Mouse (Mus musculus) forebrain, embryonic 12.5 days (tissue): ENCODE measurements around the gene Lcn12. TPM values are rescaled to one million over a fixed set of nuclear protein-coding genes. Genes with fewer than 3 reads are reported as not detected.

ENCODE experiments used
- ATAC-seq: fragments of 200-750 bp; cut with Nextera tagmentation; 2 replicates; pipeline ENCODE4 v1.8.0; 2017; ENCODE audit warnings: moderate TSS enrichment; ENCODE audit not compliant: low FRiP score
- H3K27ac ChIP-seq: fragments of 300-500 bp; sonication (generic); 2 replicates; pipeline ENCODE4 v1.5.1; 2016; ENCODE audit warnings: mild to moderate bottlenecking
- H3K27me3 ChIP-seq: fragments of 300-500 bp; sonication (generic); 2 replicates; pipeline ENCODE4 v1.6.1; 2016; ENCODE audit warnings: mild to moderate bottlenecking
- H3K36me3 ChIP-seq: fragments of 300-500 bp; sonication (generic); replicated peaks from 2 replicates; pipeline ENCODE4 v1.6.1; 2016; ENCODE audit warnings: mild to moderate bottlenecking
- H3K4me1 ChIP-seq: fragments of 300-500 bp; sonication (generic); 2 replicates; pipeline ENCODE4 v1.6.1; 2016
- H3K4me2 ChIP-seq: fragments of 300-500 bp; sonication (generic); 2 replicates; pipeline ENCODE4 v1.6.1; 2016; ENCODE audit warnings: mild to moderate bottlenecking, moderate library complexity
- H3K4me3 ChIP-seq: fragments of 300-500 bp; sonication (generic); replicated peaks from 2 replicates; pipeline ENCODE4 v1.5.1; 2016; ENCODE audit warnings: mild to moderate bottlenecking
- H3K9ac ChIP-seq: fragments of 300-500 bp; sonication (generic); 2 replicates; pipeline ENCODE4 v1.6.1; 2016; ENCODE audit warnings: mild to moderate bottlenecking
- H3K9me3 ChIP-seq: fragments of 300-500 bp; sonication (generic); 2 replicates; pipeline ENCODE4 v1.6.1; 2016
- WGBS: fragments of 180-500 bp; shearing (Covaris S2); methylation state at CpG from one replicate; pipeline ENCODE4 v1.1.7; 2016; 5-methylcytosine and 5-hydroxymethylcytosine counted together
- polyA plus RNA-seq: library from polyadenylated mRNA; unstranded; fragments of >200 nt; fragmentation: Nextera tagmentation; extraction: Ambion mirVana; gene quantifications from 2 replicates; pipeline ENCODE4 v1.2.1, GENCODE M21; 2016

Lcn12 gene
- polyA plus RNA-seq, 1 experiment from 2014 or later = not detected

DNA sequence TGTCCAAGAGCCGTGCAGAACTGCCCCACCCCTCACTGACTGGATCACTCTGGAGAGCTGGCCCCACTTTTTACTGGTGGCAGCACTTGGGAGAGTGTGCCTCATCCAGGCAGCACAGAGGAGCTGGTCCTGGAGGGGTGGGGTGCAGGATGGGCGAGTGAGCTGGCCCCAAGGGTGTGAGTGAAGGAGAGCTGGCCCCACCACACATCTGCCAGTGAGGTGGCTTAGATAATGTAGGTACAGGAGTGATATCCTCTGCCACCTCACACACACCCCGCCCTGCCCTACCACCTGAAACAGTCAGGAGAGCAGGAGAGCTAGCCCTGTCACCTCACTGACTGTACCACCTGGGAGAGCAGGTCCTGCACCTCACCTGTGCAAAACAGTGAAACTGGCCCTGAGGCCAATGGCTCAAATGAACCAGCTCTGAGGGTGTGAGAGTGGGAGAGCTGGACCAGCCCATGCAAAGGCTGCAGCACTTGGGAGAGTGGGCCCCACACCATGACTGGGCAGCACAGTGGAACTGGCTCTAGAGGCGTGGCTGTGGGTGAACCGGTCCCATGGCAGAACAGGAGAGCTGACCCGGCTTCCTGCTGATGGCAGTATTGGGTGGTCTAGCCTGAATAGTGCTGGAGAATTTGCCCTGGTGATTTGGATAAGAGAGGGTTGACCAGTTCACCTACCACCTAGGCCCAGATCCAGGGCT is 5.6 kb downstream of the Lcn12 start:
- Histone ChIP-seq H3K4me2 (no peak overlapping the region), H3K9ac (no peak overlapping the region), H3K27ac (no peak overlapping the region), H3K27me3 (0 out of 2 replicates have a peak, but pooled peaks cover 3% of the 10 kb centered on the region), H3K4me1 (no peaks in the 10 kb centered on the region), H3K9me3 (no peaks in the 10 kb centered on the region), H3K4me3 (no peak overlapping the region), H3K36me3 (no peaks in the 10 kb centered on the region)
- WGBS = 76% methylated on average over 6 of the region's 6 CpGs
- no peak for ATAC-seq

DNA sequence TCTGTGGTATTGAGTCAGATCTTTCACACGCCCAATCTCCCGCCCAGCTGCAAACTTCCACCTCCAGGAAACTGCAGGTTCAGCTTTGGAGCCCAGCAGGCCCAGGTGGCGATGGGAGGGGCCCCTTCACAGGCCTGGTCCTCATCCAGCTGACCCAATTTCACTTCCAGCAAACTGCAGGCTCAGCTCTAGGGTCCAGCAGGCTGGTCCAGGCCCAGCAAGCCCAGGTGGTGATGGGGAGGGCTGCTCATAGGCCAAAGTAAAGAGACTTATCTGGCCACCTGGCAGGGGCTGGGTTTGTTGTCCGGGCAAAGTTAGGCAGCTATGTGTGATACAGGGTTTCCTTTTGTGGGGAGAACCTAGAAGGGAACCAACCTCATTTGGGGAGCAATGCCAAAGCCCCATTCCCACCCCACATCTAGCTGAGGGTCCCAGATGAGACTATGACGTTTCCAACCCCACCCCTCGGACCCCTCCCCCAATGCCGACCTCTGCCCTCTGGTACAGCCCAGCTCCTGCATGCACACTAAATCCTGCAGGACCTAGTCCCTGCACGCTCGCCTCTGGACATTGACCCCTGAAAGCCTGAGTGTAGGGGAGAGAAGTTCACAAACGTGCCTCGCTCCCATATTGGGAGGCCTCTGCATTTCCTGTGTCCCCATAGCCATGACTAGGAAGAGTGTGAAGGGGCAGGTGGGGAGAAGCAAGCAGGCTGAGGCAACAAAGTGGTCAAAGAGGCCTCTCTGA is 8.6 kb downstream of the Lcn12 start:
- Histone ChIP-seq H3K36me3 (no peaks in the 10 kb centered on the region), H3K27ac (no peak overlapping the region), H3K27me3 (0 out of 2 replicates have a peak, but pooled peaks cover 6% of the 10 kb centered on the region), H3K9me3 (no peaks in the 10 kb centered on the region), H3K4me3 (no peak overlapping the region), H3K4me2 (no peak overlapping the region), H3K4me1 (no peaks in the 10 kb centered on the region), H3K9ac (no peak overlapping the region)
- ATAC-seq = no peak
- 75% methylated on average over 11 of the region's 11 CpGs for WGBS

DNA sequence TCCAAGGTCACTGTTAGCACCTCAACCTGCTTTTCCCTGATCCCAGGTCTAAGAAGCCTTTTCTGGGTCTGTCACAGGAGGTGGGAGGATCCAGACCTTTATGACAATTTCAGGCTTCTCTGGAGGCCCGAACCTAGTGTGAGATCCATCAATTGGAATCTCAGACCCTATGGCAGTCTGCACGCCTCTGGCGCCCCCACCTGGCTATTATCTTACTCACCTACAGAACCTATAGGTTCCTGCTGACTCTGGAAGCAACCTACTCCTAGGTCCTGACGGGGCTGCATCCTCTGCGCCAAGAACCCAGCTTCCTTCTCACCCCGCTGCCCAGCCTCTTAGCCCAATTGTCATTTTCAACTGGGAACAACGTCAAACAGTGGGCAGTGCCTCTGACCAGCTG is 10.7 kb downstream of the Lcn12 start:
- WGBS = 27% methylated on average over 7 of the region's 7 CpGs
- Histone ChIP-seq H3K9ac (no peak overlapping the region), H3K27me3 (peaks cover 12% of the 10 kb centered on the region; the same call in 1 of the 2 replicates), H3K4me3 (no peak overlapping the region), H3K27ac (no peak overlapping the region), H3K36me3 (no peaks in the 10 kb centered on the region), H3K4me2 (no peak overlapping the region), H3K4me1 (no peaks in the 10 kb centered on the region), H3K9me3 (no peaks in the 10 kb centered on the region)
- no peak for ATAC-seq

DNA sequence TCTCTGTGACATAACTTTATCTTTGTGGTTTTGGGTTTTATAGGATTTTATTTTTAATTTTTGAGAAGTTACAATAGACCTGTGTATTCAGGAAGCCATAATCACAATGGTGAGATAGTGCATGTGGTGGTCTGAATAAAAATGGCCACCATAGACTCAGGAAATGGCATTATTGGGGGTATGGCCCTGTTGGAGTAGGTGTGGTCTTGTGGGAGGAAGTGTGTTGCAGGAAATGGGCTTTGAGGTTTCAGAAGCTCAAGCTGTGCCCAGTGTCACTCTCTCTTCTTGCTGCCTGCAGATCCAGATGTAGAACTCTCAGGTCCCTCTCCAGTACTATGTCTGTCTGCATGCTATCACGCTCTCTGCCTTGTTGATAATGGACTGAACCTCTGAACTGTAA is 13.2 kb downstream of the Lcn12 start:
- WGBS = 87% methylated on average over 1 of the region's 1 CpGs
- H3K36me3 ChIP-seq = no peaks in the 10 kb centered on the region
- ATAC-seq = no peak
- H3K27ac ChIP-seq = no peak overlapping the region
- H3K4me1 ChIP-seq = no peaks in the 10 kb centered on the region
- no peak overlapping the region for H3K4me3 ChIP-seq
- H3K9me3 ChIP-seq = no peaks in the 10 kb centered on the region
- H3K4me2 ChIP-seq = no peak overlapping the region
- H3K27me3 ChIP-seq = peaks cover 14% of the 10 kb centered on the region; the same call in 1 of the 2 replicates
- H3K9ac ChIP-seq = no peak overlapping the region

DNA sequence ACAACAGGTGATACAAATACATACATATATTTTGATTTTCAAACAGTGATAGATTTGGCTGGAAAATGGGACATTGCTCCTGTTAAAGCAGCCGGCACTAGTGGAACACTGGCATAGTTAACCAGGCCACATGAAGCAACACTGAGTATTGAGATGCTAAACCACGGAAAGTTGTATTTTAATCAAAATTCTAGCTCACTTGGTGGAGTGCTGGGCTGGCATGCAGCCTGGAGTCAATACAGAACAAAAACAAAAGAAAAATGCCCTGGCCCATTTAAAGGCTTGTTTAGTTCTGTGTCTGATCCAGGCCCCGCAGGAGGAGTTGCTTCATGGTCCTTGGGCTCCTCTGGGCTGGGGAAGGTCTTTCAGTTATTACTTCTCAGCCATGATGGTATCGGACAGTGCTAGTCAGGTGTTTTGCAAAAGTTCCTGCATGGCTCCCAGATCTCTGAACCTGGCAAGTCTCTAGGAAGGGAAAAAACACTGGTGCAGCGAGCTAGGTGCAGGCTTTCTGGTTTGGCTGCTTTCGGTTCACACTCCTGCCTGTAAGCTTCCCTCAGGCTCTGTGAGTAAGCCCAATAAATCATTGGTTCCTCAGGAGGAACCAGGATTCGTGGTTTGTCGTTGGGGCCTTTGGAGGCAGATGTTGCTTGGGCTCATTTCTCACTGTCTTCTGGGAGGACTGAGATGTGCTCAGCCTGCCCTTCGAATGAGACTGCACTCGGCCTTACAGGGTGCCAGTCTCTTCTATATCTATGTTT is 14.0 kb downstream of the Lcn12 start:
- H3K4me3 ChIP-seq = no peak overlapping the region
- H3K27me3 ChIP-seq = peaks cover 14% of the 10 kb centered on the region; the same call in 1 of the 2 replicates
- H3K9me3 ChIP-seq = no peaks in the 10 kb centered on the region
- ATAC-seq = no peak
- H3K4me2 ChIP-seq = no peak overlapping the region
- 82% methylated on average over 10 of the region's 10 CpGs for WGBS
- no peaks in the 10 kb centered on the region for H3K36me3 ChIP-seq
- no peak overlapping the region for H3K27ac ChIP-seq
- H3K9ac ChIP-seq = no peak overlapping the region
- no peaks in the 10 kb centered on the region for H3K4me1 ChIP-seq

DNA sequence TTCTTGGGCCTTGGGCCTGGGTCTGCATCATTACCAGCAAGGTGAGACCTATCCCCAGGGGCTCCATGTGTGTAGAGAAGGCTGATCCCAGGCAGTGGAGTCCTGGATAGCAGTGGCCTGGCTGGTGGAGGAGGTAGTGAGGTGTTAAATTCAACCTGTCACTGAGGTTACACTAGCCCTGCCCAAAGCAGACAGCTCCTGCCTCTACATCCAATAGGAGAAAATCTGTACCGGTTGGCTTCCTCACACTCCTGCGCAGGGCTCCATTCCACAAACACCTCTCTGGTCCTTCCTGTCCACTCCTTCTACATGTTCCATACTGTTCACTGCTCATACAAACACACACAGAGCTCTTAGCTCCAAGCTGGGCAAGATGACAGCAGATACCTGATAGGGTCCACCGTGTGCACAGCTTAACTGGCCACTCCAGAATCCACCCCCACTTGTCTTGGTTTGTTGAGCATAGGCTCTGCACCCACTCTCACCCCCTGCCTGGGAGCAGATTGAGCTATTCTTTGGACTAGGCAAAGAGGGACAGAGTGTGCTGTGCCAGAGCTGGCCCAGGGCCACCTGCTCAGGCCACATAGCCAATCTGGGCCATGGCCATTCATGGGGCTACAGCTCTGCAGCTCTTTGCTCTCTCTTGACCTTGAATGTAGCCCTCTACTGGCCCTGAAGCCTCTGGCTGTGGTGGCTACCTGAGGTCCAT is 15.6 kb downstream of the Lcn12 start:
- no peak for ATAC-seq
- peaks cover 14% of the 10 kb centered on the region; the same call in 1 of the 2 replicates for H3K27me3 ChIP-seq
- 88% methylated on average over 3 of the region's 3 CpGs for WGBS

DNA sequence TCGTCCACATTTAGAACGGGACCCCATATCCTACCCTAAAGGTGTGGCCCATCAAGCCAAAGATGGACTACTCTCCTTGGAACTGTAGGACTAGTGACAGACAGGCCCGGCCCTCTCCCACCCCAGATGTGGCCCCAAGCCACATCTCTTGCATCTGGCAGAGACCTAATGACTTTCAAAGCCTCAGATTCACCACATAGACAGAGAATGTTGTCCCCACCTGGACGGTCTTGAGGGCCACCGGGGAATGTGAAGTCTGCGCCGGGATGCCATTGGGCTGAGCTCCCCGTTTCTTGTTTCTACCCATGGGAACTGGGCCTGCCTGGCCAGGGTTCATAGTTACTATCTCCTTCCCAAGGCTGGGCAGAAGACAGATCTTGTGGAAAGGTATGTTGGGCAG is 16.2 kb downstream of the Lcn12 start:
- no peak for ATAC-seq
- H3K27ac ChIP-seq = no peak overlapping the region
- peaks cover 13% of the 10 kb centered on the region; the same call in 1 of the 2 replicates for H3K27me3 ChIP-seq
- H3K4me2 ChIP-seq = no peak overlapping the region
- H3K36me3 ChIP-seq = no peaks in the 10 kb centered on the region
- 90% methylated on average over 8 of the region's 8 CpGs for WGBS
- H3K9me3 ChIP-seq = no peaks in the 10 kb centered on the region
- H3K4me3 ChIP-seq = no peak overlapping the region
- H3K9ac ChIP-seq = no peak overlapping the region
- H3K4me1 ChIP-seq = no peaks in the 10 kb centered on the region

More for the DNA sequence above, 15.6 kb downstream of the Lcn12 start:
- Histone ChIP-seq H3K9ac (no peak overlapping the region), H3K9me3 (no peaks in the 10 kb centered on the region), H3K27ac (no peak overlapping the region), H3K4me3 (no peak overlapping the region), H3K36me3 (no peaks in the 10 kb centered on the region), H3K4me2 (no peak overlapping the region), H3K4me1 (no peaks in the 10 kb centered on the region)

DNA sequence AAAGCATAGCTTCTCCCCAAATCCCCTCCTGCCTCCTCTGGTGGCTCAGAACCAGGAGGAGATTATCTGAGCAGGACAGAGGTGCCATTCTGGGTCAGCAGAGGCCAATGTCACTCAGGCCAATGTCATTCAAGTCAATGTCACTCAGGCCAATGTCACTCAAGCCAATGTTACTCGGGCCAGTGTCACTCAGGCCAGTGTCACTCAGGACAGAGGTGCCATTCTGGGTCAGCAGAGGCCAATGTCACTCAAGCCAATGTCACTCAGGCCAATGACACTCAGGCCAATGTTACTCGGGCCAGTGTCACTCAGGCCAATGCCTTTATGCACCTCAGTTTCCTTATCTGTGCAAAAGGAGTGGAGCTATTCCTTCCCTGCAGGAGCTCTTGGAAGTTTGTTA is 21.2 kb downstream of the Lcn12 start:
- H3K9ac ChIP-seq = no peak overlapping the region
- WGBS = 74% methylated on average over 2 of the region's 2 CpGs
- H3K36me3 ChIP-seq = no peaks in the 10 kb centered on the region
- H3K27me3 ChIP-seq = 0 out of 2 replicates have a peak, but pooled peaks cover 2% of the 10 kb centered on the region
- no peak for ATAC-seq
- H3K4me1 ChIP-seq = peaks cover 9% of the 10 kb centered on the region; the same call in 1 of the 2 replicates
- H3K27ac ChIP-seq = no peak overlapping the region
- H3K9me3 ChIP-seq = no peaks in the 10 kb centered on the region
- H3K4me3 ChIP-seq = no peak overlapping the region
- no peak overlapping the region for H3K4me2 ChIP-seq

DNA sequence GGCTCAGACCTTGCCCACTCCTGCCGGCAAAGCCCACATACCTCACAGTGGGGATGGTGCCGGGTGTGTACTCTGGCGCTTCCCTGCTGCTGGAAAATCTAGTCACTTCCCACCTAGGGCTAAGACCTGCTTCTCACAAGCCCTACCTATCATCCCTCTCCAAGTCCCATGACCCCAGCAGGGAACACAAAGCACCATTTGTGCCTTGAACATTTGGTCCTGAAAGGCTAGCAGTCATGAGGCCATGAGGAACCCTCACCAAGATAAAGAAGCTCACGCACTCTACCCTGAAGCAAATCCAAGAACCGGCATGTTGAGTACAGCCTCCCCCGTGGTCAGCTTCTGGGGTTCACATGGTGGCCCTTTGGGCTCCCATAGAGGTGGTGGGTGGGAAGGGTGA is 23.7 kb downstream of the Lcn12 start, which contains the start of gene Ptgds:
Gene Ptgds, minus strand, starts transcription at position 78 of the 400 bp plus-strand sequence.
- no peaks in the 10 kb centered on the region for H3K36me3 ChIP-seq
- no peaks in the 10 kb centered on the region for H3K9me3 ChIP-seq
- no peak within 1 kb of the TSS for H3K9ac ChIP-seq
- peaks cover 22% of the 10 kb centered on the region for H3K4me1 ChIP-seq
- H3K4me2 ChIP-seq = no peak within 1 kb of the TSS
- WGBS = 72% methylated on average over 6 of the region's 6 CpGs
- peak within 1 kb of the TSS; percentile 9; the same call in 1 of the 2 replicates for H3K27ac ChIP-seq
- no peaks in the 10 kb centered on the region for H3K27me3 ChIP-seq
- ATAC-seq = no peak
- no peak within 1 kb of the TSS for H3K4me3 ChIP-seq

DNA sequence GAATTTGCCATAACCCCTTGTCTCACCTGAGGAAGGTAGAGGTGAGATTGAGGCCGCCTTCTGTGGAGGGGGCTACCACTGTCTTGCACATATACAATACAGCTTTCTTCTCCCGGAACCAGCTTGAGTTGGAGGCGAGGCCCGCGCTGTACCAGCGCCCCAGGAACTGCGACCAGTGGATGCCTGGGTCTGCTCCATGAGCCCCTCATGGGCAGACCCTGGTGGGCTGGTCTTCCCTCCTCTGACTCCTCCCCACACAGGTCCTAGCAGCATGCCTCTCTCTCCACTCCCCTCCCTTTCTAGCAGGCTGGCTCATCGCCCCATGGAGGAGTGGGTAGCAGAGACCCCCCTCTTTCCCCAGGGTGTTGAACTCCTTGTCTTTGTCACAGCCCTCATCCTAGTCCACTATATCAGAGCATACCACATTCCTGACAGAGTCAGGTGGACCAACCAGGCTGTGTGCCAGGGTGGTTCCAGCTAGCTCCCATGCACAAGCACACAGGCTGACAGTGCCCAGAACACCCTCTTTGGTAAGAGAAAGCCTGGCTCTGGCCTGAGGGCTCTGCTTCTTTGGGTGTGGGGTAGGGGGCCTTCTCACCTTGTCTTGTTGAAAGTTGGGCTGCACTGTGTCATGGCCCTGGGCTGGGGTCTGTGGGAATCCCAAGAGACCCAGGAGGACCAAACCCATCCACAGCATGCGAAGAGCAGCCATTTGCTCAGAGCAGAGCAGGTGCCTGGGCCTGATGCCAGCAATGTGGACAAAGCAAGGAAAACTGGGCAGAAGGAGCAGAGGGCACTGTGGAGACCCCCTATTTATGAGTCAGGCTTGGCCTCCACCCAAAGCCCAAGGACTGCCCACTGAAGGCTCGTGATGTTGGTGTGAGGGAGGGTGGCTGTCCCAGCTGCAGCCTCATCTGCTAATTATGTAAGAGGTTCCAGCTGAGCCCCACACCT is 24.5 kb downstream of the Lcn12 start:
- Histone ChIP-seq H3K9ac (no peak overlapping the region), H3K27me3 (no peaks in the 10 kb centered on the region), H3K4me1 (peaks cover 22% of the 10 kb centered on the region), H3K4me3 (no peak overlapping the region), H3K9me3 (no peaks in the 10 kb centered on the region), H3K27ac (peak overlapping the region; percentile 9; the same call in 1 of the 2 replicates), H3K36me3 (no peaks in the 10 kb centered on the region), H3K4me2 (no peak overlapping the region)
- WGBS = 81% methylated on average over 10 of the region's 10 CpGs
- ATAC-seq = peak; percentile 39; the same call in 1 of the 2 replicates
